Comparison of ENCODE assay signal across 8 mouse cellular contexts in genomic region chr4:129034706-129035660, GRCm38 (mm10). TPM values are rescaled to one million over a fixed set of nuclear protein-coding genes. Genes with fewer than 3 reads are reported as not detected.
DNase-seq lines count a peak whose midpoint lies in the region; ATAC-seq lines count a peak whose summit lies in the region.

No protein-coding gene starts in this region.

- H3K27me3 ChIP-seq in embryonic facial prominence, embryonic 14.5 days (replicated peaks; ENCODE audit: control insufficient read depth, insufficient read depth, low read length) = no peaks in the 10 kb centered on the region
- no peaks in the 10 kb centered on the region for H3K27me3 ChIP-seq in stomach, embryonic 15.5 days (replicated peaks)
- no peaks in the 10 kb centered on the region for H3K27me3 ChIP-seq in forebrain, embryonic 14.5 days (replicated peaks; ENCODE audit: control insufficient read depth, insufficient read depth, low read length)
- no peaks in the 10 kb centered on the region for H3K27me3 ChIP-seq in midbrain, embryonic 15.5 days (replicated peaks)

- peak overlapping the region; percentile 65 for H3K27ac ChIP-seq in embryonic facial prominence, embryonic 14.5 days (replicated peaks; ENCODE audit: low read depth, low read length)
- H3K27ac ChIP-seq in stomach, embryonic 15.5 days = peak overlapping the region; percentile 57; the same call in 1 of the 2 replicates
- H3K27ac ChIP-seq in forebrain, embryonic 14.5 days (ENCODE audit: low read depth, low read length) = no peak overlapping the region
- no peak overlapping the region for H3K27ac ChIP-seq in midbrain, embryonic 15.5 days

- no peaks in the 10 kb centered on the region for H3K9me3 ChIP-seq in embryonic facial prominence, embryonic 14.5 days (ENCODE audit: control insufficient read depth, low read length)
- H3K9me3 ChIP-seq in stomach, embryonic 15.5 days = no peaks in the 10 kb centered on the region
- H3K9me3 ChIP-seq in forebrain, embryonic 14.5 days (replicated peaks; ENCODE audit: control insufficient read depth, low read length) = no peaks in the 10 kb centered on the region
- no peaks in the 10 kb centered on the region for H3K9me3 ChIP-seq in midbrain, embryonic 15.5 days

- H3K9ac ChIP-seq in embryonic facial prominence, embryonic 14.5 days (ENCODE audit: low read depth, low read length) = no peak overlapping the region
- H3K9ac ChIP-seq in stomach, embryonic 15.5 days = no peak overlapping the region
- H3K9ac ChIP-seq in forebrain, embryonic 14.5 days (ENCODE audit: low read length) = no peak overlapping the region
- no peak overlapping the region for H3K9ac ChIP-seq in midbrain, embryonic 15.5 days

- H3K36me3 ChIP-seq in embryonic facial prominence, embryonic 14.5 days (ENCODE audit: control insufficient read depth, insufficient read depth, low read length) = no peaks in the 10 kb centered on the region
- no peaks in the 10 kb centered on the region for H3K36me3 ChIP-seq in stomach, embryonic 15.5 days
- no peaks in the 10 kb centered on the region for H3K36me3 ChIP-seq in forebrain, embryonic 14.5 days (ENCODE audit: control insufficient read depth, insufficient read depth, low read length)
- H3K36me3 ChIP-seq in midbrain, embryonic 15.5 days (replicated peaks) = no peaks in the 10 kb centered on the region

- peak; percentile 79 for DNase-seq in 3134 (ENCODE audit: extremely low read depth, insufficient read length, low spot score)
- DNase-seq in NIH3T3 (ENCODE audit: low read depth) = peak; percentile 96
- peak; percentile 87 for DNase-seq in embryonic facial prominence, embryonic 14.5 days (ENCODE audit: low spot score)
- peak; percentile 81 for DNase-seq in lung, postnatal 10 days
- DNase-seq in forebrain, embryonic 14.5 days (ENCODE audit: low spot score) = no peak

- WGBS in embryonic facial prominence, embryonic 14.5 days = 38% methylated on average over 13 of the region's 13 CpGs
- 44% methylated on average over 13 of the region's 13 CpGs for WGBS in stomach, embryonic 15.5 days
- WGBS in forebrain, embryonic 14.5 days = 52% methylated on average over 13 of the region's 13 CpGs
- 54% methylated on average over 13 of the region's 13 CpGs for WGBS in midbrain, embryonic 15.5 days

- peak; percentile 60 for ATAC-seq in embryonic facial prominence, embryonic 14.5 days (ENCODE audit: low read depth)
- ATAC-seq in hematopoietic stem cell, adult 5-6 weeks (replicated peaks in 1 of 2; ENCODE audit: insufficient read depth in 1 of 2, low FRiP score in 2 of 2, low TSS enrichment in 1 of 2, low read depth in 1 of 2, poor library complexity in 2 of 2, severe bottlenecking in 2 of 2) = peak; percentile 62 to 70
- ATAC-seq in stomach, embryonic 15.5 days (ENCODE audit: insufficient read depth, low FRiP score, low read depth) = no peak
- no peak for ATAC-seq in forebrain, embryonic 14.5 days
- ATAC-seq in midbrain, embryonic 15.5 days (replicated peaks) = no peak

- H3K4me2 ChIP-seq in embryonic facial prominence, embryonic 14.5 days (ENCODE audit: low read depth, low read length) = no peak overlapping the region; the same call in 1 of the 2 replicates
- no peak overlapping the region; the same call in 1 of the 2 replicates for H3K4me2 ChIP-seq in stomach, embryonic 15.5 days
- H3K4me2 ChIP-seq in forebrain, embryonic 14.5 days (ENCODE audit: low read length) = no peak overlapping the region
- no peak overlapping the region for H3K4me2 ChIP-seq in midbrain, embryonic 15.5 days

- peaks cover 30% of the 10 kb centered on the region for H3K4me1 ChIP-seq in embryonic facial prominence, embryonic 14.5 days (ENCODE audit: control insufficient read depth, insufficient read depth, low read length)
- H3K4me1 ChIP-seq in stomach, embryonic 15.5 days = peaks cover 26% of the 10 kb centered on the region
- H3K4me1 ChIP-seq in forebrain, embryonic 14.5 days (ENCODE audit: control insufficient read depth, insufficient read depth, low read length) = no peaks in the 10 kb centered on the region; the same call in 1 of the 2 replicates
- H3K4me1 ChIP-seq in midbrain, embryonic 15.5 days = peaks cover 5% of the 10 kb centered on the region; the same call in 1 of the 2 replicates

- H3K4me3 ChIP-seq in embryonic facial prominence, embryonic 14.5 days (ENCODE audit: low read depth, low read length) = no peak overlapping the region
- H3K4me3 ChIP-seq in stomach, embryonic 15.5 days (replicated peaks) = no peak overlapping the region
- H3K4me3 ChIP-seq in forebrain, embryonic 14.5 days (ENCODE audit: low read depth, low read length) = no peak overlapping the region
- H3K4me3 ChIP-seq in midbrain, embryonic 15.5 days = no peak overlapping the region

RNA-seq across cellular contexts. Expression of gene Rnf19b, which starts 23.1 kb away (rescaled TPM):
- 9.7 and 11.3 TPM in 2 replicates for polyA plus RNA-seq in embryonic facial prominence, embryonic 14.5 days (2014; fragmentation: Nextera tagmentation; extraction: Ambion mirVana)
- 59.5 and 74.9 TPM in 2 replicates for total RNA-seq in hematopoietic stem cell, adult 5-6 weeks (2017)
- polyA plus RNA-seq in stomach, embryonic 15.5 days (2015; fragmentation: Nextera tagmentation; extraction: Ambion mirVana) = 7.2 and 7.6 TPM in 2 replicates
- polyA plus RNA-seq in forebrain, embryonic 14.5 days (2014; fragmentation: Nextera tagmentation; extraction: Ambion mirVana) = 20.1 and 20.5 TPM in 2 replicates
- polyA plus RNA-seq in midbrain, embryonic 15.5 days (2015; fragmentation: Nextera tagmentation; extraction: Ambion mirVana) = 34.6 and 35.4 TPM in 2 replicates

RNA-seq across cellular contexts. Expression of gene Ak2, which starts 43.2 kb away (rescaled TPM):
- 135 and 142 TPM in 2 replicates for polyA plus RNA-seq in embryonic facial prominence, embryonic 14.5 days (2014; fragmentation: Nextera tagmentation; extraction: Ambion mirVana)
- 129 and 145 TPM in 2 replicates for total RNA-seq in hematopoietic stem cell, adult 5-6 weeks (2017)
- 200 and 217 TPM in 2 replicates for polyA plus RNA-seq in stomach, embryonic 15.5 days (2015; fragmentation: Nextera tagmentation; extraction: Ambion mirVana)
- 89.2 and 93.6 TPM in 2 replicates for polyA plus RNA-seq in forebrain, embryonic 14.5 days (2014; fragmentation: Nextera tagmentation; extraction: Ambion mirVana)
- 82.4 and 83.2 TPM in 2 replicates for polyA plus RNA-seq in midbrain, embryonic 15.5 days (2015; fragmentation: Nextera tagmentation; extraction: Ambion mirVana)

Comparison
In these comparisons a context has a peak if more than half of its experiments do, and no peak if none do; other contexts are left out.
1. ATAC-seq: peak in embryonic facial prominence, embryonic 14.5 days (single experiment) and hematopoietic stem cell, adult 5-6 weeks (2 of 2); none in stomach, embryonic 15.5 days (single experiment), forebrain, embryonic 14.5 days (single experiment) and midbrain, embryonic 15.5 days (single experiment).
2. H3K27ac ChIP-seq: peak in embryonic facial prominence, embryonic 14.5 days (single experiment) and stomach, embryonic 15.5 days (single experiment); none in forebrain, embryonic 14.5 days (single experiment) and midbrain, embryonic 15.5 days (single experiment).